Comparison of ENCODE assay signal across 9 mouse cellular contexts in the genomic region with DNA sequence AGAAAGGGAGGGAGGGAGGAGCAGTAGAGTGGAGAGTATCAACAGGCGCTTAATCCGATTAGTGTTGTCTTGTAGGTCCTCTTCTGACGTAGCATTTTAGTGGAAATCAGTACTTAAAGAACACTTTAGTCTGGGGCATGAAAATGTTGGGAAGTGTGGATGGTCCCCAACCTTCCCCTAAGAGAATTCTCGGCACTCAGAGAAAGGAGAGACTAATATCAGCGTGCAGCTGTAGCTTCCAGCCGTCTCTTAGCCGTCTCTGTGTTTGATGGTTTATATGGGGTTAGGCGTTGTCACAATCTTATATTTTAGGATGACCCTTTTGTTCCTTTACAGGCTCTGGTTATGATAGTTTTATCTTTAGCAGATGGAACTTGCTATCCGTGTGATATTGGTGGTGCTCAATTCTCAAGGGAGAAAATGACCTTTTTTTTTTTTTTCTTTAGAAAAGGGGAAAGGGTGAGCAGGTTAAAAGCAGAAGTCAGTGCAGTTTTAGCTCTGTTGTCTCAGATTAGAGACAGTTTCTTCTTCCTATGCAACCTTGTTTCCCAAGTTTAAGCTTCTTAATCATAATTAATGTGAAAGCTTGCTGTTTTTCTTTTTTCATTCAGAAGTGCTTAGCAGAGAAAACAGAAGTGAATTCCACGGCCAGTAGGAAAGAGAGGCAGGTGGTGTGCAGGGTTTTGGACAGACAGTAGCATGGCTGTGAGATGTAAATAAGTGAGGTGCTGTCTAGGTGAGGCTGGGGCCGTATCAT. TPM values are rescaled to one million over a fixed set of nuclear protein-coding genes. Genes with fewer than 3 reads are reported as not detected.
A peak's percentile ranks its signal among the peaks of the same experiment; 100 is the strongest.
DNase-seq lines count a peak whose midpoint lies in the region; ATAC-seq and TF ChIP-seq lines count a peak whose summit lies in the region.
"Had no signal": no experiment of that assay in that cellular context is flagged by ENCODE, and none has a peak within 500 bp of the region (broad histone marks: within the 10 kb centered on the region; RNA-seq: fewer than 3 reads in every experiment).

No protein-coding gene starts in this region.

- H3K4me1 ChIP-seq in cerebellum, adult 2 months (ENCODE audit: control insufficient read depth, insufficient read depth, low read length), result no peaks in the 10 kb centered on the region; the same call in 1 of the 2 replicates
- peaks cover 18% of the 10 kb centered on the region for H3K4me1 ChIP-seq in forebrain, embryonic 16.5 days (replicated peaks; ENCODE audit: control insufficient read depth, insufficient read depth, low read length)
- H3K4me1 ChIP-seq in liver, postnatal 0 days (ENCODE audit: insufficient read depth), result peaks cover 8% of the 10 kb centered on the region

- H3K36me3 ChIP-seq in forebrain, embryonic 16.5 days (ENCODE audit: control insufficient read depth, insufficient read depth), result peaks cover 1% of the 10 kb centered on the region; the same call in 1 of the 2 replicates
- H3K36me3 ChIP-seq in liver, postnatal 0 days (replicated peaks; ENCODE audit: insufficient read depth, low read length), result peaks cover 14% of the 10 kb centered on the region

- H3K9me3 ChIP-seq in forebrain, embryonic 16.5 days (ENCODE audit: control insufficient read depth, low read length), result no peaks in the 10 kb centered on the region
- H3K9me3 ChIP-seq in liver, postnatal 0 days (ENCODE audit: low read length), result no peaks in the 10 kb centered on the region

- WGBS in cerebellum, adult 2 months, result 12% methylated on average over 11 of the region's 11 CpGs
- WGBS in forebrain, embryonic 16.5 days, result 14% methylated on average over 11 of the region's 11 CpGs
- 5% methylated on average over 11 of the region's 11 CpGs for WGBS in liver, postnatal 0 days (ENCODE audit: insufficient replicate concordance)

- TF ChIP-seq EP300 in liver, postnatal 0 days (IDR thresholded peaks at IDR 0.05; ENCODE audit: low read depth), result no peak

- ATAC-seq in cerebellum, adult (ENCODE audit: insufficient number of reproducible peaks, low FRiP score, low TSS enrichment), result no peak
- ATAC-seq in forebrain, embryonic 16.5 days, result no peak
- peak; percentile 57 for ATAC-seq in liver, postnatal 0 days

- no peak for TF ChIP-seq POLR2A in cerebellum, adult 2 months (IDR thresholded peaks at IDR 0.05; ENCODE audit: borderline replicate concordance, insufficient read depth, low read length)

- H3K27ac ChIP-seq in cerebellum, adult 2 months (ENCODE audit: insufficient read depth, low read length), result no peak overlapping the region
- no peak overlapping the region for H3K27ac ChIP-seq in forebrain, embryonic 16.5 days (ENCODE audit: low read length)
- H3K27ac ChIP-seq in liver, postnatal 0 days (ENCODE audit: low read depth), result peak overlapping the region; percentile 86

- no peak for TF ChIP-seq CTCF in cerebellum, adult 2 months (IDR thresholded peaks at IDR 0.05; ENCODE audit: borderline replicate concordance, insufficient read depth, low read depth, low read length)
- TF ChIP-seq CTCF in liver, postnatal 0 days (IDR thresholded peaks at IDR 0.05; ENCODE audit: low read depth), result no peak

- no peak for DNase-seq in cerebellum, adult 2 months
- DNase-seq in A20 (ENCODE audit: low read depth, low spot score), result peak; percentile 58
- DNase-seq in liver, postnatal 0 days, result no peak
- DNase-seq in layer of hippocampus, postnatal 10 days (ENCODE audit: low spot score in 2 of 2), result no peak
- DNase-seq in thymus, postnatal 14 days, result no peak
- no peak for DNase-seq in cerebellum, postnatal 10 days

- peak overlapping the region; percentile 68 for H3K4me3 ChIP-seq in cerebellum, adult 2 months (replicated peaks; ENCODE audit: insufficient read depth, low read depth, low read length)
- peak overlapping the region; percentile 63 for H3K4me3 ChIP-seq in forebrain, embryonic 16.5 days (replicated peaks; ENCODE audit: low read length)
- H3K4me3 ChIP-seq in liver, postnatal 0 days (ENCODE audit: low read depth, low read length), result peak overlapping the region; percentile 70

- H3K9ac ChIP-seq in forebrain, embryonic 16.5 days (replicated peaks; ENCODE audit: low read depth, low read length), result peak overlapping the region; percentile 52
- H3K9ac ChIP-seq in liver, postnatal 0 days (replicated peaks), result peak overlapping the region; percentile 74

- no peaks in the 10 kb centered on the region; the same call in 1 of the 2 replicates for H3K27me3 ChIP-seq in cerebellum, adult 2 months (ENCODE audit: control insufficient read depth, insufficient read depth, low read length)
- H3K27me3 ChIP-seq in forebrain, embryonic 16.5 days (replicated peaks; ENCODE audit: control insufficient read depth, insufficient read depth, low read length), result no peaks in the 10 kb centered on the region
- H3K27me3 ChIP-seq in liver, postnatal 0 days (ENCODE audit: insufficient read depth, low read length), result no peaks in the 10 kb centered on the region

- peak overlapping the region; percentile 88 for H3K4me2 ChIP-seq in forebrain, embryonic 16.5 days (ENCODE audit: low read length)
- peak overlapping the region; percentile 84 for H3K4me2 ChIP-seq in liver, postnatal 0 days (ENCODE audit: low read depth, low read length)

RNA-seq across cellular contexts. Expression of a gene that starts 0.8 kb away (rescaled TPM):
- 36.6 and 36.9 TPM in 2 replicates for polyA plus RNA-seq in cerebellum, adult 2 months (2012; rRNA removed)
- polyA plus RNA-seq in forebrain, embryonic 16.5 days (2015; fragmentation: Nextera tagmentation; extraction: Ambion mirVana), result 73.4 and 75.5 TPM in 2 replicates
- 24.3 and 26.5 TPM in 2 replicates for polyA plus RNA-seq in liver, postnatal 0 days (2015; fragmentation: Nextera tagmentation; extraction: Ambion mirVana)
- 10 to 100 TPM; 37.1 to 51.0 TPM for total RNA-seq in layer of hippocampus, postnatal 10 days (2021)

RNA-seq across cellular contexts. Expression of a gene that starts 12.0 kb away (rescaled TPM):
- 0.14 and 0.20 TPM in 2 replicates for polyA plus RNA-seq in cerebellum, adult 2 months (2012; rRNA removed)
- 0.21 and 0.30 TPM in 2 replicates for polyA plus RNA-seq in forebrain, embryonic 16.5 days (2015; fragmentation: Nextera tagmentation; extraction: Ambion mirVana)
- polyA plus RNA-seq in liver, postnatal 0 days (2015; fragmentation: Nextera tagmentation; extraction: Ambion mirVana), result not detected in 2 replicates
- total RNA-seq in layer of hippocampus, postnatal 10 days (2021), result not detected
- total RNA-seq: hematopoietic stem cell, adult 5-6 weeks had no signal

RNA-seq across cellular contexts. Expression of a gene that starts 18.8 kb away (rescaled TPM):
- 44.4 and 52.0 TPM in 2 replicates for polyA plus RNA-seq in cerebellum, adult 2 months (2012; rRNA removed)
- polyA plus RNA-seq in forebrain, embryonic 16.5 days (2015; fragmentation: Nextera tagmentation; extraction: Ambion mirVana), result 1.6 and 2.6 TPM in 2 replicates
- polyA plus RNA-seq in liver, postnatal 0 days (2015; fragmentation: Nextera tagmentation; extraction: Ambion mirVana), result 7.5 and 8.5 TPM in 2 replicates
- 10 to 100 TPM in 1 of 2 experiments, 1 to 10 TPM in 1; 8.9 to 10.2 TPM for total RNA-seq in layer of hippocampus, postnatal 10 days (2021)

RNA-seq across cellular contexts. Expression of a gene that starts 32.6 kb away (rescaled TPM):
- 28.0 and 31.7 TPM in 2 replicates for polyA plus RNA-seq in cerebellum, adult 2 months (2012; rRNA removed)
- 14.8 and 17.3 TPM in 2 replicates for polyA plus RNA-seq in forebrain, embryonic 16.5 days (2015; fragmentation: Nextera tagmentation; extraction: Ambion mirVana)
- 55.5 and 61.3 TPM in 2 replicates for polyA plus RNA-seq in liver, postnatal 0 days (2015; fragmentation: Nextera tagmentation; extraction: Ambion mirVana)
- 10 to 100 TPM; 13.2 to 16.2 TPM for total RNA-seq in layer of hippocampus, postnatal 10 days (2021)

RNA-seq across cellular contexts. Expression of a gene that starts 50.1 kb away (rescaled TPM):
- polyA plus RNA-seq in cerebellum, adult 2 months (2012; rRNA removed), result 27.3 and 28.5 TPM in 2 replicates
- 11.7 and 14.6 TPM in 2 replicates for polyA plus RNA-seq in forebrain, embryonic 16.5 days (2015; fragmentation: Nextera tagmentation; extraction: Ambion mirVana)
- polyA plus RNA-seq in liver, postnatal 0 days (2015; fragmentation: Nextera tagmentation; extraction: Ambion mirVana), result 0.43 and 0.46 TPM in 2 replicates
- total RNA-seq in layer of hippocampus, postnatal 10 days (2021), result 10 to 100 TPM; 21.8 to 22.2 TPM
